Mouse (Mus musculus) midbrain, embryonic 14.5 days (tissue): ENCODE measurements at regions not wholly inside any gene's neighbourhood (a gene's known extent, or its start where the extent isn't known, plus 50 kb on each side); places are given as distances from the start of the nearest gene placed in this dataset.
A peak's percentile ranks its signal among the peaks of the same experiment; 100 is the strongest.

Source experiments
- ATAC-seq: fragments of 200-750 bp; cut with Nextera tagmentation; 2 replicates; pipeline ENCODE4 v1.8.0; 2017; ENCODE audit warnings: moderate number of reproducible peaks, moderate library complexity; ENCODE audit not compliant: low FRiP score, low TSS enrichment
- DNase-seq: peaks from one replicate; pipeline ENCODE4 v3.0.0-alpha.2; 2015
- H3K27ac ChIP-seq: fragments of 300-500 bp; sonication (generic); replicated peaks from 2 replicates; pipeline ENCODE4 v1.5.1; 2014; ENCODE audit warnings: mild to moderate bottlenecking, low read depth, low read length, moderate library complexity
- H3K27me3 ChIP-seq: fragments of 300-500 bp; sonication (generic); 2 replicates; pipeline ENCODE4 v1.6.1; 2014; ENCODE audit warnings: low read length, control low read depth, mixed read lengths; ENCODE audit not compliant: control insufficient read depth, insufficient read depth
- H3K36me3 ChIP-seq: fragments of 300-500 bp; sonication (generic); 2 replicates; pipeline ENCODE4 v1.6.1; 2014; ENCODE audit warnings: low read length, control low read depth; ENCODE audit not compliant: control insufficient read depth, insufficient read depth
- H3K4me1 ChIP-seq: fragments of 300-500 bp; sonication (generic); 2 replicates; pipeline ENCODE4 v1.6.1; 2014; ENCODE audit warnings: mild to moderate bottlenecking, antibody characterized with exemption, low read length, control low read depth; ENCODE audit not compliant: control insufficient read depth, insufficient read depth
- H3K4me2 ChIP-seq: fragments of 300-500 bp; sonication (generic); 2 replicates; pipeline ENCODE4 v1.6.1; 2014; ENCODE audit warnings: mild to moderate bottlenecking, low read length, moderate library complexity
- H3K4me3 ChIP-seq: fragments of 300-500 bp; sonication (generic); replicated peaks from 2 replicates; pipeline ENCODE4 v1.5.1; 2014; ENCODE audit warnings: low read depth, low read length
- H3K9ac ChIP-seq: fragments of 300-500 bp; sonication (generic); replicated peaks from 2 replicates; pipeline ENCODE4 v1.6.1; 2014; ENCODE audit warnings: mild to moderate bottlenecking, low read length, moderate library complexity
- H3K9me3 ChIP-seq: fragments of 300-500 bp; sonication (generic); 2 replicates; pipeline ENCODE4 v1.6.1; 2016; ENCODE audit warnings: low read length, control low read depth, mixed read lengths; ENCODE audit not compliant: control insufficient read depth
- WGBS: fragments of 180-500 bp; shearing (Covaris S2); extraction: QIAGEN DNeasy Blood & Tissue Kit; methylation state at CpG from one replicate; pipeline ENCODE4 v1.1.7; 2014; 5-methylcytosine and 5-hydroxymethylcytosine counted together

GRCm38 (mm10) chr3:110329175-110329574 lies 78.4 kb upstream of the Prmt6 start:
- Histone ChIP-seq H3K36me3 (no peaks in the 10 kb centered on the region), H3K4me2 (no peak overlapping the region), H3K9ac (no peak overlapping the region), H3K27me3 (no peaks in the 10 kb centered on the region), H3K4me3 (no peak overlapping the region), H3K9me3 (no peaks in the 10 kb centered on the region), H3K4me1 (no peaks in the 10 kb centered on the region), H3K27ac (no peak overlapping the region)
- peak; percentile 14 for DNase-seq
- ATAC-seq: no peak
- 79% methylated on average over 1 of the region's 1 CpGs for WGBS

DNA sequence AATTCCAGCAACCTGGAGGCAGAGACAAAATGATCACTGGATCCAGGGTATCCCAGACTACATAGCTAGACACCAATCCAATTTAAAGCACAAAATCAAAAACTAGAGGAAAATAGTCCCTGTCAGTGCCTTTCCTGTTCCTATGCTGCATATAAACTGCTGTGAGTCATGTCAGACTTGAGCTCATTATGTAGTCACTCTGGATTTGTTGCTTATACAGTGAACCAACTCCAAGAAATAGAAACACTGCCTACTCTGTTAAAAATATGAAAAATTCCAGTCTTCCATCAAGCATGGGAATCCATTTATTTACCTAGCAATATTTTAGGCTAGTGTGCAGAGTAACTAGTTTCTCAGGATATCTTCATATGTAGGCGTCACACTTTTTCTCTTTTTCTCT lies 59.5 kb upstream of the Prmt6 start:
- DNase-seq: no peak
- H3K27ac ChIP-seq: no peak overlapping the region
- H3K27me3 ChIP-seq: no peaks in the 10 kb centered on the region
- no peak overlapping the region for H3K9ac ChIP-seq
- H3K4me3 ChIP-seq: no peak overlapping the region
- WGBS: 100% methylated on average over 1 of the region's 1 CpGs
- no peaks in the 10 kb centered on the region for H3K36me3 ChIP-seq
- no peak for ATAC-seq
- no peaks in the 10 kb centered on the region for H3K9me3 ChIP-seq
- no peaks in the 10 kb centered on the region for H3K4me1 ChIP-seq
- H3K4me2 ChIP-seq: no peak overlapping the region

- H3K27ac ChIP-seq: no peak overlapping the region
- H3K36me3 ChIP-seq: no peaks in the 10 kb centered on the region
- no peak overlapping the region for H3K4me3 ChIP-seq
- no peak for DNase-seq
- WGBS: 83% methylated on average over 2 of the region's 2 CpGs
- no peaks in the 10 kb centered on the region for H3K27me3 ChIP-seq
- ATAC-seq: no peak
- H3K9me3 ChIP-seq: no peaks in the 10 kb centered on the region
- no peak overlapping the region for H3K9ac ChIP-seq
- H3K4me1 ChIP-seq: no peaks in the 10 kb centered on the region
- H3K4me2 ChIP-seq: no peak overlapping the region
These were observed 52.4 kb upstream of the Prmt6 start for GRCm38 (mm10) chr3:110303166-110303565.
